Mouse (Mus musculus): ENCODE data around the gene Atg10. TPM values are rescaled to one million over a fixed set of nuclear protein-coding genes. Genes with fewer than 3 reads are reported as not detected.

Gene Atg10
- polyA plus RNA-seq, 1 experiment from 2014 or later: 19.9 TPM

DNA sequence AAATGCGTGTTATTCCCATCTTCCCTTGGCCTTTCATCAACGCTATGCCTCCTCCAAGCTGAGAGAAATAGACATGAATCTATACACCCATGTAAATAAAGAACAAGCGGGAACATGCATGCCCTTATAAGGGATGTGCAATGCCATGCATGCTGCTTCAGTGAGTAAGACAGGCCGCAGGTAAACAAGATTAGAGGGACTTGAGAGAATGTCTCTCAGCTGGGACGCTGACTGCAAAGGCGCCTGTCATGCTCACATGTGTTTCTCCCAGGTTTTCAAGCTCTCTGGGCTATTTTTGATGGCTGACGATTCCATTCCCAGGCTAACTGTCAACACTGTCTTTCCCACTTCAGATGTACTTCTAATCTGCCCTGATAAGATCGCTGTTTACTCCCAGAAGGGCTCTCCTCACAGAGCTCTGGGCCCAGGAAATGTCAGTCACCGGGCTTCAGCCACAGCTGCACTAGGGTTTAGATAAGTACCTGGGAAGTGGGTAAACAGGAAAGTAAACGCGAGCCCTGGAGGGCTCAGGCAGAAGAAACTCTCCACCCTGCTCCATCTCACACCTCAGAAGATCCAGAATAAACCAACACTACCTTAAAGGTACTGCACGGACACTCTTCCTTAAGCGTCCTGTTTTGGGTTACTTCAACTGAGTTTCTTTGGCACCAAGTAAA lies 337.8 kb downstream of the Atg10 start:
- ATAC-seq (replicated peaks; ENCODE audit: low FRiP score, low read depth): no peak
- no peak overlapping the region for H3K9ac ChIP-seq (ENCODE audit: low read depth, low read length)
- H3K36me3 ChIP-seq (ENCODE audit: insufficient read depth, low read length): no peaks in the 10 kb centered on the region
- 0 out of 2 replicates have a peak, but pooled peaks cover 4% of the 10 kb centered on the region for H3K4me1 ChIP-seq (replicated peaks; ENCODE audit: insufficient read depth, low read length)
- H3K27me3 ChIP-seq (ENCODE audit: insufficient read depth, low read length): no peaks in the 10 kb centered on the region
- H3K4me3 ChIP-seq (replicated peaks; ENCODE audit: low read depth, low read length): peak overlapping the region; percentile 30
- no peak overlapping the region for H3K27ac ChIP-seq
- no peak for TF ChIP-seq CTCF (IDR thresholded peaks at IDR 0.05; ENCODE audit: low read depth)
- no peaks in the 10 kb centered on the region for H3K9me3 ChIP-seq (replicated peaks; ENCODE audit: low read length)
- DNase-seq (ENCODE audit: low spot score): no peak
- H3K4me2 ChIP-seq (ENCODE audit: low read length): peak overlapping the region; percentile 71
- 50% methylated on average over 13 of the region's 13 CpGs for WGBS

Other genes with a start within 250 kb of the Atg10 start
- gene Ssbp2, start 236.3 kb upstream of the Atg10 start, polyA plus RNA-seq (2015; fragmentation: Nextera tagmentation; extraction: Ambion mirVana): 77.7 and 82.8 TPM in 2 replicates